Mouse (Mus musculus) liver, adult 2 months (tissue): ENCODE results near the gene Lgr6.

Source experiments
- CTCF ChIP-seq: fragments of 200-500 bp; IDR thresholded peaks from 2 replicates; pipeline ENCODE4 v1.5.1; 2011; ENCODE audit warnings: low read depth, low read length, control low read depth
- POLR2A ChIP-seq: fragments of 200-500 bp; IDR thresholded peaks from 2 replicates; pipeline ENCODE4 v1.6.1; 2011; ENCODE audit warnings: low read length, control low read depth; ENCODE audit not compliant: insufficient read depth; ENCODE audit errors: extremely low read depth

DNA sequence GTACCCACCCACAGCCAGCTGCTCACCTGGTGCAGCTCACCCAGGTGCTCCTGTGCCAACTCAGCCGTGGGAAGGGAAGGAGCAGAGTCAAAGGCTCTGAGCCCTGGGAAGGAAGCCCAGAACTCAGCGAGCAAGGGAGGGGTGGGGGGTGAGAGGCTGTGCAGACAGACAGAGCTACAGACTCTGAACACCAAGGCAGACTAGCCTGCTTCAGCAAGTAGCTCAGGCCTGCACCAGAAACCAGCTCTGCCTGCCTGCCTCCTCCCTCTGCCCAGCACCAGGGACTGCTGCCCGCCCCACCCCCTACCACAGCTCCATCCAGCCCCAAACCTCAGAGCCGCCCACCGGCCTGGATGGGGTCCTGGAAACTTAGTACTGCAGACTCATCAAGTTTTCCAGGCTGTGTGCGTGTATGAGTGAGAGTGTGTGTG, 22.9 kb upstream of the Lgr6 start:
- TF ChIP-seq CTCF (no peak), POLR2A (no peak)
